Mouse (Mus musculus): ENCODE results near the gene Cacul1.
"Not testable (repeated sequence)": the region's sequence is repeated elsewhere in the genome, so short reads cannot be mapped to it uniquely, and the experiment has no call there.

The Cacul1 gene

DNA sequence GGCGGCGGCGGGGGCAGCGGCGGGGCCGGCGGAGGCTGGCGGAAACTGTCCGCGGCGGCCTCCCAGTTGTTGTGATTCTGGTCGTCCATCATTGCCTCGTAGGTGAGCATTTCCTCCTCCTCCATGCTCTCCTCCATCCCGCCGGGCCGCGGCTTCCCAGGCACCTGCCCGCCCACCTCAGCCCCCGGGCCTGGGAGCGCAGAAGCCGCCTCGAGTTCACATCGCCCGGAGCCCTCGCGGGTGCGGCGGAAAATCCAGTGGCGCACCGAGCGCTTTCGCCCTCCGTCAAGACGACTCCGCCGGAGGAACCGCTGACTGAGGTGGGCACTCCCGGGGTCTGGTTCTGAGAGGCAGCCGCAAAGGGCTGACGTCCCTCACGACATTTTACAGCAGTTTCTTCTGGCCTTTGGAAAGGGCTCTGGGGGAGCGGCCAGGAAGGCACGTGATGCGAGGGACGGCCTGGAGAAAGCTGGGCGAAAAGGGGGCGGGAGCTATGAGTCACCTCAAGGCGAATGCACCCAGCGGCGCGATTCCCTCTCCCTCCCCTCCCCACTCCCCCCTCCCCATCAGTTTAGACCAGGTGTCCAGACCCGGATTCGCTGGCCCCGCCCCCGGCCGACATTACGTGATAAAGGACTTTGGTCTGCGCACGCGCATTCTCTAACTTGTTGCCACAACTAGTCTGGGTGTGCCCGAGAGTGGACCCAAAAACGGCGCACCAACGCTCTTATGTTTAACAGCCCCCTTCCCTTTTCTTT lies at the start of gene Cacul1:
Gene Cacul1, minus strand, starts transcription at position 444 of the 758 bp plus-strand sequence.
- peak; percentile 90 for DNase-seq (ENCODE audit: extremely low spot score, low read depth, low spot score)

GRCm38 (mm10) chr19:60619420-60619819 lies 38.6 kb upstream of the Cacul1 start:
- DNase-seq (ENCODE audit: extremely low spot score, low read depth, low spot score), result no peak

GRCm38 (mm10) chr19:60617007-60617406 lies 36.2 kb upstream of the Cacul1 start:
- DNase-seq (ENCODE audit: extremely low spot score, low read depth, low spot score), result no peak

DNA sequence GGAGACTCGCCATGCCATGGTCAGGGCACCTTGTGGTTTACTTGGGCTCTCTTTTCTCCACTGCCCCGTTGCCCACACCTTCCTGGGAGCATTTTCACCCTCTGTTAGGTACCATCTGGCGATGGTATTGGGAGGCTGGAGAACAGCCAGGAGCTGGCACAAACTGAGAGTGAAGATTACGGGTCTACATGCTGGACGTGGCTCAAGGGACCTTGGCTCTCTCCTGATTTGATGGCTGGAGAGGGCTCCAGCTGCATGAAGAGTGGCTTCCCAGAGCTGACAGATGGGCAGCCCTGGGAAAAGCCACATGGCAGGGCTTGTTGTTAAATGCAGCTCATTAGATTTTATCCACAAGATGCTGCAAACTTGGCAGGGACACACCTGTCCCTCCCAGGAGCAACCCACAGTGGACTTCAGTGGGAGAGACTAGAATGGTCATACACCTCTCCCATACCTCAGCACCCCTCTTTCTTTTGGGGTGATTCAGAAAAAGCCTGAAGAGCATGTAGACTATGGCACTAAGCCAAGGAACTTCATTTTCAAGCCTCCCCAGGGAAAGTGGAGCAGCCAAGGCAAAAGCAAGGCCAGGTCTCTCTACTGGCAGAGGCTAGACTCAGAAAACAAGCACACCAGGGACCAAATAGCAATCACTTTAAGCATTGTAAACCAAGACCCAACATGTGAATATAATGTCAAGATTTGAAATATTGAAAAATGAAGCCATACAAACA lies 34.8 kb upstream of the Cacul1 start:
- DNase-seq (ENCODE audit: extremely low spot score, low read depth, low spot score), result no peak

GRCm38 (mm10) chr19:60611525-60612215 lies 30.8 kb upstream of the Cacul1 start:
- no peak for DNase-seq (ENCODE audit: extremely low spot score, low read depth, low spot score)

DNA sequence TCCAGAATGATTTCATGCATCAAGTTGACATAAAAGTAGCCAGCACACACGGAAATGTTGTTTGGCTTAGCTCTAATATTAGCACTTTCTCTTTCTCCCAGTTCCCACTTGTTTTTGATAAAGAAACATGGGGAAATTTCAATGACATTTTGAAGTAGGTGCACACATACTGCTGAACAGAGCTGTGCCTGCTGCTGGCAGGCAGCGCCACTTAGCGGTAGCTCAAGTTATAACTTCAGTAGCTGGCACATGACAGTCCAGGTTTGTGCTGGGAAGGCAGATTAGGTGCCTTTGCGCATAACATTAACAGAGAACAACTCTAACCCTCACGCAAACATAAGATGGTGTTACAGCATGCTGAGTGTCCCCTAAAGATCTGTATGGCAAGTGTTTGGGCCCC lies 27.9 kb upstream of the Cacul1 start:
- DNase-seq (ENCODE audit: extremely low spot score, low read depth, low spot score), result no peak

GRCm38 (mm10) chr19:60603586-60603985 lies 22.8 kb upstream of the Cacul1 start:
- DNase-seq (ENCODE audit: extremely low spot score, low read depth, low spot score), result no peak

DNA sequence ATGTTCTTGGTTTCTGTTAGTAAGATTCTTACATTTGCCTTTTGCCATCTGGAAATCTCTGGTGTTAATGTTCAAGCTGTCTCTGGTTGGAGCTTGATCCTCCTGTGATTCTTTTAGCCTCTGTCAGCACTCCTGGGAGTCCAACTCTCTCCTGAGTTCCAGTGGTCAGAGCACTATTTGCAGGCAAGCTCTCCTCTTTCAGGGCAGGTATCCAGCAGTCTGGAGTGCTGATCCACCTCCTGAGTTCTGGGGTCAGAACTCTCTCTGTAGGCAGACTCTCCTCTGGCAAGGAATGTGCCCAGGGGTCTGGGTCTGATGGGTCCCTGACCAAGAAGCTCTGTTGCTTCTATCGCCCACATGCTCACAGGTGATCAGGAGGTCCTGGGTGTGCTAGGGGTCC lies 21.2 kb upstream of the Cacul1 start:
- not testable (repeated sequence) for DNase-seq (ENCODE audit: extremely low spot score, low read depth, low spot score)

- no peak for DNase-seq (ENCODE audit: extremely low spot score, low read depth, low spot score)
Measured at GRCm38 (mm10) chr19:60598025-60598697, 17.3 kb upstream of the Cacul1 start.

- DNase-seq (ENCODE audit: extremely low spot score, low read depth, low spot score), result no peak
Measured at GRCm38 (mm10) chr19:60589646-60590045, 8.8 kb upstream of the Cacul1 start.

DNA sequence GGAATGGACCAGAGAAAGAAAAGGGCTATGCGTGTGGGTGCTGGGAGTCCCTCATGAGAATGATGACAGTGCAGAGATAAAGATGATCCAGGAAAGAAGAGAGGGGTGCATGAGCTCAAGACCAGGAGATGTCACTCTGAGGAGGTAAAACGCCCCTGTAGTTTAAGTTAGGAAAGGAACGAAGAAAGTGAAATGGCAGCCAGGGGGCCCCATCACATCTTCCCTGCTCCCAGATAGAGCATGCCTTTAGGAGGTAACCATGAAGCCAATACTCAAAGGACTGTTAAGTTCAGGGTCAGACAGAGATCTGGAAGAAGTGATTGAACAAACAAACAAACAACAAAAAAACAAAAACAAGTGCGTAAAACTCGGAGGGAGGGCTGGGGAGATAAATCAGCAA lies 5.8 kb upstream of the Cacul1 start:
- DNase-seq (ENCODE audit: extremely low spot score, low read depth, low spot score), result no peak

DNA sequence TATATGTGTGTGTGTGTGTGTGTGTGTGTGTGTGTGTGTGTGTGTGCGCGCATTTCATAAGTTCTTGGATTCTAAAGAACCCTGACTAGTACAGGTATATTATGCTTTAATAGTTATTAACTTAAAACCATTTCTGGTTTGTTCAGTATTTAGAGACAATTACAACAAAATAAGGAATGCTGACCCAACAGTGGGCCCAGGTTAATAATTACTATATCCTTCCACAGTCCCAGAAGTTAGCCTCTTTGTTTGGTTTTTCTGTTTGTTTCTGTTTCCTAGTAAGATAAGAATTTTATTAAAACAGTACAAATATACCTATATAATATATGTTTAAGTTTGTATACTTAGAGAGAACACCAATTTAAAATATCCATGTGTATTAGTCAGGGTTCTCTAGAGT lies 2.4 kb upstream of the Cacul1 start:
- no peak for DNase-seq (ENCODE audit: extremely low spot score, low read depth, low spot score)

- DNase-seq (ENCODE audit: extremely low spot score, low read depth, low spot score), result no peak
Measured at GRCm38 (mm10) chr19:60581377-60582290, 809 bp upstream of the Cacul1 start.

DNA sequence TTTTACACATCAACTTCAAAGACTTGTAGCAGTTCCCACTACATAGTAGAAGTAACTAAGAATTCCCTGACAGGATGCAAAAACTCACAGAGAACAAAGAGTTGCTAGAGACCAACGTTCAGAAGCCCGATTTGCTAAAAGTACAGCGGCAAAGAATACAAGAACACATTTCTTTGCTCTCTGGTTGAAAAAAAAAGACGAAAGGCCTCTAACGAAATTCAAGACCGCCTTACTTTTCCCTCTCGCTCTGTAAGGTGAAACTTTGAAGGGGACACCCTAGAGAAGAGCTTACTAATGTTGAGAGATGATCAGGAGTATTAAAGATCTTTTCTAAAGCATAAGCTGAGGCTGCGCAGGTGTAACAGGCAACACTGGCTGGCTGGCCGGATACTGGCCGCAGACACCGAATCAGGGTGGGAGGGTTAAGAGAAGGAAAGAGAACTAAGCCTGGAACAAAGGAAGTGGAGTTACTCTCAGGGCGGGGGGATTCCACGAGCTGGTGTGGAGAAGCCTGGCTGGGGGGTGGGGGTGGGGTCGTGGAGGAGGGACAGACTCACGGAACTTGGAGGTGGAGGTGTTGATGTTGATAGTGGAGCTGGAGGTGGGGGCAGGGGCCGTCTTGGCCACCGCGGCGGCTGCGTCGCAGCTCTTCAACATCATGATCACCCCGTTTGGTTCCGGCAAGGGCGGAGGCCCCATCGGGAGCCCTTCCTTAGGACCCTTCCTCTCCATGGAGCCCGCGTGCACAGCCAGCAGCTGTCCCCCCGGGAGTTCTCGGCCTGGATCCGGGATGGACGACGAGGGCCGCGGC lies 849 bp downstream of the Cacul1 start:
- DNase-seq (ENCODE audit: extremely low spot score, low read depth, low spot score), result no peak

GRCm38 (mm10) chr19:60576741-60577140 lies 4.1 kb downstream of the Cacul1 start:
- no peak for DNase-seq (ENCODE audit: extremely low spot score, low read depth, low spot score)

DNA sequence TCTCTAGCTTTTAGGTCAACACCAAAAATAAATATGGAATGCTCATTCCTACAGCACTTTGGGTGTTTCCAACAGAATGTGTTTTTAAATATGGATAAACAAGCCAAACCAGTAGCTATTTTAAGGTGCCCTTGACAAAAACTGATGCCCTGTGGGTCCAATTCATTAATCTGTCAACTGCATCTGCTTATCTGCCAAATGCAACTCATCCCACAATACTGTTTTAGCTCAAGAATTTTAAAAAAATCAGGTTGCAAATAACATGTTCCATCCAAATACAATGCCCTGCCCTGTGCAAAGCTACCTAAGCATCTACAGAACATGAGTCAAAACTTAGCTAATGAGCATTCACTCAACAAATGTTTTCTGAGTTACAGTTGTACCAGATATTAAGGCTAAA lies 20.3 kb downstream of the Cacul1 start:
- no peak for DNase-seq (ENCODE audit: extremely low spot score, low read depth, low spot score)

DNA sequence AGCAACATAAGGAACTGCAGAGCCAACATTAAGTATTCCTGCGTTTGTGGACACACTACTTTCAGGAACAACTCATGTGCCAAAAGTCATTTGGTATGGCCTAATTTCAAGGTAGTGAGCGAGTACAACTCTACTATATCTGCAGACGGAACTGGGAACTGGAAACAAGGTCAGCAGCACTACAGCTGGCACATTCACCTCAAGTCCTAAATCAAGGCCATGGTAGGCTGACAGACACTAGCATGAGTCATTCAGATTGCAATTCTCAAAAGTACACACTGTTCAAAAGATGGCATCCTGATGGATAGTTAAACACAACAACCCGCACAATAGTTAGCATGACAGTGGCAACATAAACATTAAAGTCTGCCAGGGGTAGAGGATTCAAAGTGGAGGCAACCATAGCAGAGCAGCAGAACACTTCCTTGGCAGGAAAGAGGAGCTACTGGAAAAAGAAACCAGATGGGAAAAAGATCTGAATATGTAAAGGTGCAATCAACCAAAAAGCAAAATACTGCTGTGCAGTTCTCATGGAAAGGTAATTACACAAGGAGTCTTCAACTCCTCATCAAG lies 25.9 kb downstream of the Cacul1 start:
- DNase-seq (ENCODE audit: extremely low spot score, low read depth, low spot score), result no peak

DNA sequence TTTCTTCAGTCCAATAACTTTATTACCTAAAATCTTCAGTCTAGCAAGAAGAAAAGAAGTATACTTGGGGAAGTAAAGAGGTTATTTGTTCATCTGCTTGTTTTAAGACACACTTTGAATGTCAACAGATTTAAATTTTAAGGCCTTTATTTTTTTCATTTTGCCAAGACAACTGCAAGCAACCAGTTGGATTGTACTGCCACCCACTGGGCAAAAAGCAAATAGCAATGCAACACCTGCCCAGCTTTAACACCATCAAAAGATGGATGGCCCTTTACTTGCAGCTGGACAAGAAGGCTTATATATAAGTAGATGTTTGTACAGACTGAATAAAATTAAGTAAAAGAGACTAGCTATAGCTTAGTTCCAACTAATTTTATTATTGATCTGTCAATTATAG lies 27.3 kb downstream of the Cacul1 start:
- peak; percentile 46 for DNase-seq (ENCODE audit: extremely low spot score, low read depth, low spot score)

GRCm38 (mm10) chr19:60543302-60543701 lies 37.5 kb downstream of the Cacul1 start:
- no peak for DNase-seq (ENCODE audit: extremely low spot score, low read depth, low spot score)
